Comparison of ENCODE assay signal across 8 mouse cellular contexts in genomic region chr9:96731961-96732511, GRCm38 (mm10). TPM values are rescaled to one million over a fixed set of nuclear protein-coding genes. Genes with fewer than 3 reads are reported as not detected.
DNase-seq lines count a peak whose midpoint lies in the region; ATAC-seq lines count a peak whose summit lies in the region.

No protein-coding gene starts in this region.

- H3K4me3 ChIP-seq in heart, embryonic 15.5 days = peak overlapping the region; percentile 13
- H3K4me3 ChIP-seq in forebrain, embryonic 16.5 days (replicated peaks; ENCODE audit: low read length) = peak overlapping the region; percentile 46
- H3K4me3 ChIP-seq in midbrain, embryonic 16.5 days (ENCODE audit: low read depth, low read length) = peak overlapping the region; percentile 48

- peak overlapping the region; percentile 40 for H3K4me2 ChIP-seq in heart, embryonic 15.5 days
- peak overlapping the region; percentile 58 for H3K4me2 ChIP-seq in forebrain, embryonic 16.5 days (ENCODE audit: low read length)
- peak overlapping the region; percentile 77 for H3K4me2 ChIP-seq in midbrain, embryonic 16.5 days (ENCODE audit: low read length)

- WGBS in heart, embryonic 15.5 days = 47% methylated on average over 14 of the region's 14 CpGs
- WGBS in forebrain, embryonic 16.5 days = 10% methylated on average over 14 of the region's 14 CpGs
- 11% methylated on average over 14 of the region's 14 CpGs for WGBS in midbrain, embryonic 16.5 days

- no peak for ATAC-seq in heart, embryonic 15.5 days (replicated peaks; ENCODE audit: insufficient number of reproducible peaks, insufficient read depth, low FRiP score, low read depth)
- peak; percentile 76 for ATAC-seq in forebrain, embryonic 16.5 days
- ATAC-seq in midbrain, embryonic 16.5 days = peak; percentile 84

- H3K9ac ChIP-seq in heart, embryonic 15.5 days = no peak overlapping the region
- H3K9ac ChIP-seq in forebrain, embryonic 16.5 days (replicated peaks; ENCODE audit: low read depth, low read length) = peak overlapping the region; percentile 69
- peak overlapping the region; percentile 71 for H3K9ac ChIP-seq in midbrain, embryonic 16.5 days (ENCODE audit: low read depth, low read length)

- H3K9me3 ChIP-seq in heart, embryonic 15.5 days (replicated peaks) = no peaks in the 10 kb centered on the region
- no peaks in the 10 kb centered on the region for H3K9me3 ChIP-seq in forebrain, embryonic 16.5 days (ENCODE audit: control insufficient read depth, low read length)
- no peaks in the 10 kb centered on the region for H3K9me3 ChIP-seq in midbrain, embryonic 16.5 days (replicated peaks; ENCODE audit: control insufficient read depth, low read length, poor library complexity, severe bottlenecking)

- peak overlapping the region; percentile 59 for H3K27ac ChIP-seq in heart, embryonic 15.5 days
- peak overlapping the region; percentile 97 for H3K27ac ChIP-seq in forebrain, embryonic 16.5 days (ENCODE audit: low read length)
- H3K27ac ChIP-seq in midbrain, embryonic 16.5 days (ENCODE audit: low read length) = peak overlapping the region; percentile 94

- no peak for DNase-seq in heart, postnatal 14 days
- DNase-seq in brain, embryonic 18.5 days (ENCODE audit: low read depth, low spot score) = peak; percentile 72
- DNase-seq in thymus, postnatal 25 days = no peak
- DNase-seq in thymus, postnatal 0 days (ENCODE audit: low spot score) = no peak
- no peak for DNase-seq in adipocyte (ENCODE audit: low spot score)

- peaks cover 60% of the 10 kb centered on the region for H3K4me1 ChIP-seq in heart, embryonic 15.5 days (replicated peaks)
- H3K4me1 ChIP-seq in forebrain, embryonic 16.5 days (replicated peaks; ENCODE audit: control insufficient read depth, insufficient read depth, low read length) = peaks cover 42% of the 10 kb centered on the region
- peaks cover 33% of the 10 kb centered on the region for H3K4me1 ChIP-seq in midbrain, embryonic 16.5 days (ENCODE audit: control insufficient read depth, insufficient read depth, low read length)

- intact Hi-C loops in heart, postnatal 14 days (cut with DNase I) = no loop called here

- no peaks in the 10 kb centered on the region for H3K36me3 ChIP-seq in heart, embryonic 15.5 days
- H3K36me3 ChIP-seq in forebrain, embryonic 16.5 days (ENCODE audit: control insufficient read depth, insufficient read depth) = no peaks in the 10 kb centered on the region
- H3K36me3 ChIP-seq in midbrain, embryonic 16.5 days (ENCODE audit: control insufficient read depth, insufficient read depth, low read length) = no peaks in the 10 kb centered on the region

- no peaks in the 10 kb centered on the region for H3K27me3 ChIP-seq in heart, embryonic 15.5 days
- no peaks in the 10 kb centered on the region for H3K27me3 ChIP-seq in forebrain, embryonic 16.5 days (replicated peaks; ENCODE audit: control insufficient read depth, insufficient read depth, low read length)
- H3K27me3 ChIP-seq in midbrain, embryonic 16.5 days (ENCODE audit: control insufficient read depth, insufficient read depth, low read depth, low read length) = no peaks in the 10 kb centered on the region

RNA-seq across cellular contexts. Expression of gene Zbtb38, which starts 20.6 kb away (rescaled TPM):
- polyA plus RNA-seq in heart, embryonic 15.5 days (2015; fragmentation: Nextera tagmentation; extraction: Ambion mirVana) = 28.7 and 29.8 TPM in 2 replicates
- total RNA-seq in heart, postnatal 14 days (2021) = 10 to 100 TPM; 28.5 to 35.0 TPM
- 52.3 and 54.0 TPM in 2 replicates for polyA plus RNA-seq in forebrain, embryonic 16.5 days (2015; fragmentation: Nextera tagmentation; extraction: Ambion mirVana)
- polyA plus RNA-seq in midbrain, embryonic 16.5 days (2015; fragmentation: Nextera tagmentation; extraction: Ambion mirVana) = 57.1 and 58.1 TPM in 2 replicates
- 21.1 and 21.4 TPM in 2 replicates for polyA plus RNA-seq in thymus, postnatal 0 days (2015; fragmentation: Nextera tagmentation; extraction: Ambion mirVana)
